Mouse (Mus musculus) stomach, postnatal 0 days (tissue): ENCODE measurements at regions not wholly inside any gene's neighbourhood (a gene's known extent, or its start where the extent isn't known, plus 50 kb on each side); places are given as distances from the start of the nearest gene placed in this dataset.
"Not testable (repeated sequence)": the region's sequence is repeated elsewhere in the genome, so short reads cannot be mapped to it uniquely, and the experiment has no call there.

Experiments
- ATAC-seq: fragments of 200-750 bp; cut with Nextera tagmentation; 2 replicates; pipeline ENCODE4 v1.8.0; 2017; ENCODE audit not compliant: low FRiP score, low TSS enrichment
- DNase-seq: peaks from one replicate; pipeline ENCODE4 v3.0.0-alpha.2; 2016; ENCODE audit warnings: low spot score
- H3K27ac ChIP-seq: fragments of 300-500 bp; sonication (generic); replicated peaks from 2 replicates; pipeline ENCODE4 v1.5.1; 2014; ENCODE audit warnings: mild to moderate bottlenecking, control low read depth
- H3K27me3 ChIP-seq: fragments of 300-500 bp; sonication (generic); 2 replicates; pipeline ENCODE4 v1.6.1; 2014; ENCODE audit warnings: low read length; ENCODE audit not compliant: control insufficient read depth, insufficient read depth
- H3K36me3 ChIP-seq: fragments of 300-500 bp; sonication (generic); 2 replicates; pipeline ENCODE4 v1.6.1; 2014; ENCODE audit warnings: low read length, mixed read lengths; ENCODE audit not compliant: control insufficient read depth, insufficient read depth
- H3K4me1 ChIP-seq: fragments of 300-500 bp; sonication (generic); replicated peaks from 2 replicates; pipeline ENCODE4 v1.6.1; 2014; ENCODE audit warnings: antibody characterized with exemption; ENCODE audit not compliant: control insufficient read depth, insufficient read depth
- H3K4me2 ChIP-seq: fragments of 300-500 bp; sonication (generic); replicated peaks from 2 replicates; pipeline ENCODE4 v1.6.1; 2014; ENCODE audit warnings: low read depth, mild to moderate bottlenecking, control low read depth, moderate library complexity
- H3K4me3 ChIP-seq: fragments of 300-500 bp; sonication (generic); 2 replicates; pipeline ENCODE4 v1.5.1; 2014; ENCODE audit warnings: low read depth, low read length, control low read depth
- H3K9ac ChIP-seq: fragments of 300-500 bp; sonication (generic); 2 replicates; pipeline ENCODE4 v1.6.1; 2014; ENCODE audit warnings: mild to moderate bottlenecking, low read length, control low read depth, mixed read lengths
- H3K9me3 ChIP-seq: fragments of 300-500 bp; sonication (generic); 2 replicates; pipeline ENCODE4 v1.6.1; 2016; ENCODE audit warnings: low read length; ENCODE audit not compliant: control insufficient read depth
- CTCF ChIP-seq: IDR thresholded peaks from 2 replicates; pipeline ENCODE4 v1.5.1; 2016; ENCODE audit warnings: antibody characterized with exemption, low read depth, mild to moderate bottlenecking, moderate library complexity
- EP300 ChIP-seq: optimal IDR thresholded peaks from 2 replicates; pipeline ENCODE3; 2016; ENCODE audit warnings: antibody characterized with exemption
- WGBS: fragments of 180-500 bp; shearing (Covaris S2); extraction: QIAGEN DNeasy Blood & Tissue Kit; methylation state at CpG from one replicate; pipeline ENCODE4 v1.1.7; 2014; 5-methylcytosine and 5-hydroxymethylcytosine counted together

DNA sequence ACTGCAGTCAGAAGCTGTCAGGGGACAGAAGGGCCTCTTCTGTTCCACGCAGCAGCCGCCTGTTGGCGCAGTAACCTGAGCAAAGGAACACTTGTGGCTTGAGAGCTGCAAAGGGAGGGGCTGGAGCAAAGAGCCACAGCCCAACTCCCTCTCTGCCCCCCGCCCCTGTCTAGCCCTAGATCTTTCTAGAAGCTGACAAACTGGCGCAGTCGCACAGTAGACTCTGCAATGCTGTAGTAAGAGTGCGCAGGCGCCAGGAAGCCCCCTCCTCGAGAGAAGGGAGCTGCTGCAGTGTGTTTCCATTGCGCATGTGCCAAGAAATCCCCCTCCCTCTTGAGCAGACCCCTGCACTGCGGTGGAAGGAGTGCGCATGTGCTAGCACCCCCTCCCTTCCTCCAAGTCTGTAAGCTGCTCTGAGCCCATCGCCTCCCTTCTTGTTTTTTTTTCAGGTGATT is 115.2 kb upstream of the Ndn start:
- ATAC-seq (peak; percentile 61), DNase-seq (peak; percentile 34)
- Histone ChIP-seq H3K4me1 (no peaks in the 10 kb centered on the region), H3K27me3 (no peaks in the 10 kb centered on the region), H3K36me3 (no peaks in the 10 kb centered on the region), H3K9ac (no peak overlapping the region), H3K9me3 (no peaks in the 10 kb centered on the region), H3K4me3 (no peak overlapping the region; the same call in 1 of the 2 replicates), H3K4me2 (peak overlapping the region; percentile 42), H3K27ac (no peak overlapping the region)
- no peak for TF ChIP-seq EP300
- TF ChIP-seq CTCF = peak; percentile 40
- 17% methylated on average over 13 of the region's 13 CpGs for WGBS

DNA sequence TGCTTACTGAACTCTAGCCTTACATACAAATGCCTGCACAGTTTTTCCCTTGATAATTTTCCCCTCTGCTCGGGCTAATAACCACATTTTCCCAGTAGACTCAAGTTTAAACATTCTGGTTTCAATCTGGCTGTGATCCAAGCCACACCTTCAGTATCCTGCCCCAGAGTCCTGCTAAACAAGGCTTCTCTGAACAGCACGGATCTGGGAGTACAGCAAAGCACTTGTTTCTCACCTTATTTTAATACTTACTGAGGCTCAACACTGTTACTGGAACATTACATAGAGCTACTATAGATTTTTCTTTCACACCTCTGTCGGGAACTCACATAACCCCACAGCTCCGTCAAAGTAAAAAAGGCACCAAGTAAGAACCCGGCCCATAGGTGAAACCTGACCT is 114.3 kb upstream of the Ndn start:
- DNase-seq (peak; percentile 17), ATAC-seq (no peak)
- no peaks in the 10 kb centered on the region for H3K4me1 ChIP-seq
- no peaks in the 10 kb centered on the region for H3K27me3 ChIP-seq
- WGBS = 45% methylated on average over 5 of the region's 5 CpGs
- no peak overlapping the region for H3K4me2 ChIP-seq
- no peaks in the 10 kb centered on the region for H3K9me3 ChIP-seq
- no peak overlapping the region for H3K27ac ChIP-seq
- no peak for TF ChIP-seq CTCF
- no peak for TF ChIP-seq EP300
- no peaks in the 10 kb centered on the region for H3K36me3 ChIP-seq
- H3K9ac ChIP-seq = no peak overlapping the region
- H3K4me3 ChIP-seq = no peak overlapping the region

DNA sequence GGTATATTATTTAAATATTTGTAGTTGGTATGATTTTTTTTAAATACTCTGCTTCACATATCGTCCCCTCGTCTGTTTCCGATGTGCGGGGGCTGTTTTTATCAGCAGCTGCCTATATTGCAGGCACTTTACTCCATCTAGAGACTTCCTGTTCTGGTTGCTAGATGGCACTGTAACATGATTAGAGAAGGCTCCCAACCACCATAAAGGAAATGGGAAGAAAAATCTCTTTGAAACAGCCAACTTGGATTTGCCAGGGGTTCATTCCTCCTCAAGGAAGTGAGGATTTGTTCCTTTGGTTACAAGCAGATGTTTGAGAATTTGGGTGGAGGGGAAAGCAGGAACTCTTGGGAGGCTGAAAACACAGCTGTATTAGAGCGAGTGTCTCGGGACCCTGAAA is 112.3 kb upstream of the Ndn start:
- H3K36me3 ChIP-seq = no peaks in the 10 kb centered on the region
- H3K9me3 ChIP-seq = no peaks in the 10 kb centered on the region
- H3K4me3 ChIP-seq = no peak overlapping the region
- DNase-seq (no peak), ATAC-seq (no peak)
- H3K4me1 ChIP-seq = no peaks in the 10 kb centered on the region
- no peaks in the 10 kb centered on the region for H3K27me3 ChIP-seq
- H3K4me2 ChIP-seq = no peak overlapping the region
- TF ChIP-seq EP300 = no peak
- peak; percentile 40 for TF ChIP-seq CTCF
- H3K27ac ChIP-seq = no peak overlapping the region
- H3K9ac ChIP-seq = no peak overlapping the region
- WGBS = 54% methylated on average over 6 of the region's 6 CpGs

DNA sequence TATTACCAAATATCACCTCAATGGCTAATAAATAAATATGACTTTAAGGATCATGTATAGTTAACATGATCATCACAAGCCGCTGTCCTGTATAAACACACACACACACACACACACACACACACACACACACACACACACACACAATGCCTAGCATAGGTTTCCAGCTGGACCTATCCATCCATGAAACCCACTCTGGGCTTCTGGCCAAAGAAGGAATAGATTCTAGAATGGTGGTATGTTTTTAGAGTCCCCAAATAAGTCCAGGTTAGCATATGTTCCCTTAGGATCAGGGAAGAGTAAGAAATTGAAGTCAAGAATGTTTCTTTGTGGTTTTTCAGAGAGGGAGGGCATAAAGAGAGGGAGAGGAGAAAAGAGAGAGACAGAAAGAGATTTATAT is 110.6 kb upstream of the Ndn start:
- Histone ChIP-seq H3K9ac (no peak overlapping the region), H3K27ac (no peak overlapping the region), H3K27me3 (no peaks in the 10 kb centered on the region), H3K4me3 (no peak overlapping the region), H3K4me1 (no peaks in the 10 kb centered on the region), H3K9me3 (no peaks in the 10 kb centered on the region), H3K4me2 (no peak overlapping the region), H3K36me3 (no peaks in the 10 kb centered on the region)
- no peak for ATAC-seq
- DNase-seq = no peak
- TF ChIP-seq EP300 = no peak
- no peak for TF ChIP-seq CTCF
- WGBS = 63% methylated on average over 1 of the region's 1 CpGs

DNA sequence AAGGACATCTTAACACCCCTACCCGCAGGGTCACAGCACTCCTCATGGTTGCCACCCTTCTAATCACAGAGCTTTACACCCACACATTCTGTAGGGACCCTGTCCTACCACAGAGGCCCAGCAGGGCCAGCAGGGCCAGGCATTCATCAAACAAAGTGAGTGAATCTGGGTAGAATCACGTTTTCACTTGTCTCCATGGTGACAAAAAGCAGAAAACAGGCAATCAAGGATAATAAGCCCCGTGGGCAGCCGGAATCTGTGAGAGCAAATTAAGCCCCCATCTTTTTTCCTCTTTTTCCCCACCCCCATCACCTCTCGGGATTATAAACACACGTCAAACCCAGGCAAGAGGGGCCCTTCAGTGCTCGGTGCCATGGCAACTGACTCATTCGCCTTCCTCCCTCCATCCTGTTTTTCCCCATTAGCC is 84.7 kb upstream of the Ndn start:
- WGBS = 39% methylated on average over 8 of the region's 8 CpGs
- DNase-seq = no peak

DNA sequence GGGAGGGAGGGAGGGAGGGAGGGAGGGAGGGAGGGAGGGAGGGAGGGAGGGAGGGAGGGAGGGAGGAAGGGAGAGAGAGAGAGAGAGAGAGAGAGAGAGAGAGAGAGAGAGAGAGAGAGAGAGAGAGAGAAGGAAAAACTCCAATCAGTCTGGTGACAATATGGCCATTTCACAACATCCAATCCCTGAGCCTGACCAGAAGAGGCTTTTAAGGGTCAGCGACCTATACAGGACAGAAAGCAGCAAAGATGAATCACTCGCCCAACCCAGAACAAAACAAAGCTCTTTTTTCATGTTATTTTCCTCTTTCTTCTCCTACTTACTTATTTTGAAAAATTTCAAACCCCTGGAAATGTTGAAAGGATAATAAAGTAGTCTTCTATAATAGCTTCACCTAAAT is 84.2 kb upstream of the Ndn start:
- not testable (repeated sequence) for DNase-seq, H3K9ac ChIP-seq, H3K9me3 ChIP-seq, H3K4me2 ChIP-seq, H3K4me1 ChIP-seq, H3K27me3 ChIP-seq, H3K27ac ChIP-seq, H3K4me3 ChIP-seq, H3K36me3 ChIP-seq, ATAC-seq
- WGBS = 55% methylated on average over 2 of the region's 2 CpGs

More for the DNA sequence above, 84.7 kb upstream of the Ndn start:
- Histone ChIP-seq H3K9ac (no peak overlapping the region), H3K4me3 (no peak overlapping the region), H3K36me3 (no peaks in the 10 kb centered on the region), H3K9me3 (no peaks in the 10 kb centered on the region), H3K27me3 (no peaks in the 10 kb centered on the region), H3K27ac (no peak overlapping the region), H3K4me1 (no peaks in the 10 kb centered on the region), H3K4me2 (no peak overlapping the region)
- no peak for TF ChIP-seq EP300
- TF ChIP-seq CTCF = no peak
- no peak for ATAC-seq
